Mouse (Mus musculus) CD4-positive, CD25-positive, alpha-beta regulatory T cell (primary cell): ENCODE results near the gene Klhdc2. TPM values are rescaled to one million over a fixed set of nuclear protein-coding genes. Genes with fewer than 3 reads are reported as not detected.

Experiments
- polyA plus RNA-seq: library from polyadenylated mRNA; unstranded; fragments of 100-300 nt; shearing (Covaris generic); gene quantifications from one replicate; pipeline ENCODE4 v1.2.1, GENCODE M21; 2017

Gene Klhdc2
- 59.0 TPM for polyA plus RNA-seq

DNA sequence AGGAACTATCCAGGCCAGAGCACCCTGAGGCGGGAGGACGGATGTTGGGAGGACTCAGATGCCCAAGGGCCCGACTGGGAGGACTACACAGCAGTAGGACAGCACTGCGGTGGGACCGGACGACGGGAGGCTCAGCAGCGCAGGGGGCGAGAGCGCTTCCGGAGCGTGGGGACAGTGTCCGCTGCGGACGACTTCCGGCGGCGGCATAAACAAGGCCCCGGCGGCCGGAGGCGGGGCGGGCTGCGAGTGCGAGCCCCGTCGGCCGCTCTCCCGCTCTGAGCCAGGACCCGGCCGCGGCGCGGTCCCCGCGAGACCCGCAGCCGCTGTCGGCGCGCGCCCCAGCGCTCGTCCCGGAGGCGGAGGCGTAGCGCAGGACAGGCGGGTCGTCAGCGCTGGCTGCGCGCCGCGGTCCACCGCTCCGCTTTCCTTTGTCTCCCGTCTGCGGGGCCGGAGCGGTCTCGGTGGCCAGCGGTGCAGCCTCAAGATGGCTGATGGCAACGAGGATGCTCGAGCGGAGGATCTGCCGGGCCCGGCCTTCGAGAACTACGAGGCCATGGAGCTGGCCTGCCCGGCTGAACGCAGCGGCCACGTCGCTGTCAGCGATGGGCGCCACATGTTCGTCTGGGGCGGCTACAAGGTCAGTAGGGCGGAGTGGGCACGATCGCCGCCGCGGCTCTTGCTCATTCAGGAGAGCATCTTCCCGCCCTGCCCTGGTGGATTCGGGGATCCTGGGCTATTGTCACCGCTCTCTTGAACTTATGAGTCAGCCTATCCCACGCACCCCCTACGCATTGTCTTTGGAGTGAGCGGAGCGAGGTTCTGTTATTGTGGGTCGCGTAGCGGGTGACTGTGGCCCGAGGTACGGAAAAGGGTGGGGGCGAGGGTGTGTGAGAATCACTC is at the start of gene Klhdc2:
Gene Klhdc2, plus strand, starts transcription at position 171 of the 900 bp plus-strand sequence.

DNA sequence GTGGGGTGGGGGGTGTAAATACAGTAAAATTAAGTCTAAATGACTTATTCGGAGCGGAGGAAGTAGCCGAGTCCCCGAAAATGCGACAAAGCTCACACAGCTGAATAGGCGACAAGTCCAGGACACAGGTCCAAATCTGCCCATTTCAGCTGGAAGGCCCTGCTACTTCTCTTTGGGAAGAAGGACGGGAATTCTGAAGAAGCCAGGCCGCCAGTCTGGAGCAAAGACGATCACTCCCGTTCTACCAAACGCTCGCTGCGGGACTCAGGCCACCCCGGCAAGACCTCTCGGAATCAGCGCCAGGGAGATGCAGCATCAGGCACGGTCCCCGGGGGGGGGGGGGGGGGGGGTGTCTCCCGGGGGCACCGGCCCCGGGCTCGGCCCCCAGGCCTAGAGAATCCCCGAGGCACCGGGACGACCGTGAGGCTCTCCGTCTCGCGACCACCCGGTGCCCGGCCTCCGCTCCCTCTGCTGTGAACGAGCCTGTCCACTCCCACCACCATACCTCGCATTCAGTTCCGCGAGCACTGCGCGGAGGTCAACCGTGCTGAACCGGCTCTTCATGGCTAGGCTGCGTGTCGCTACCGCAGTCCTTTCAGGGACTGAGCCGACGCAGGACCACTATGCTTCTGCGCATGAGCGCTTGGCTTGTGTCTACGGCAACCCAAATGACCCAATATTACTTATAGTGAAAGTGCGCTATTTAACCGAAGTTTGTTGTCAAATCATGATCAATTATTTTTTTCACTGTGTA is 60.2 kb downstream of the Klhdc2 start, which contains the start of gene Nemf:
Gene Nemf, minus strand, starts transcription at position 620 of the 754 bp plus-strand sequence.

Other genes with a start within 250 kb of the Klhdc2 start
- gene Rps29, start 137.5 kb upstream of the Klhdc2 start, polyA plus RNA-seq: 1,962 TPM
- gene Lrr1, start 127.9 kb upstream of the Klhdc2 start, polyA plus RNA-seq: 0.73 TPM
- gene Rpl36al, start 112.6 kb upstream of the Klhdc2 start, polyA plus RNA-seq: 387 TPM
- 79.7 TPM for gene Mgat2, start 112.5 kb upstream of the Klhdc2 start, polyA plus RNA-seq
- 15.1 TPM for gene Gm49383, start 99.6 kb upstream of the Klhdc2 start, polyA plus RNA-seq
- gene Dnaaf2, start 98.3 kb upstream of the Klhdc2 start, polyA plus RNA-seq: 8.3 TPM
- gene Gm49384, start 92.4 kb upstream of the Klhdc2 start, polyA plus RNA-seq: 17.8 TPM
- gene Pole2, start 68.5 kb upstream of the Klhdc2 start, polyA plus RNA-seq: 8.8 TPM
- 40.0 TPM for gene Klhdc1, start 55.5 kb upstream of the Klhdc2 start, polyA plus RNA-seq
- gene Nemf, start 60.5 kb downstream of the Klhdc2 start, polyA plus RNA-seq: 123 TPM
- gene Arf6, start 75.5 kb downstream of the Klhdc2 start, polyA plus RNA-seq: 343 TPM
- 6.1 TPM for gene Gm9887, start 75.8 kb downstream of the Klhdc2 start, polyA plus RNA-seq